Mouse (Mus musculus) gastrocnemius, postnatal 10 days (tissue): ENCODE results near the gene Wnk2. TPM values are rescaled to one million over a fixed set of nuclear protein-coding genes. Genes with fewer than 3 reads are reported as not detected.

Experiments used
- total RNA-seq, 2 experiments: library from RNA; stranded (reverse); gene quantifications; 2 replicates each; pipeline ENCODE4 v1.2.3; 2021

Wnk2 gene
- total RNA-seq, 2 experiments from 2014 or later, result 55.7 to 60.7 TPM

Other genes with a start within 250 kb of the Wnk2 start
- 100 to 1,000 TPM in 1 of 2 experiments, 10 to 100 TPM in 1; 96.4 to 101 TPM for gene Fam120a, start 180.0 kb downstream of the Wnk2 start, total RNA-seq
- 10 to 100 TPM; 15.0 to 16.2 TPM for gene Ninj1, start 39.5 kb upstream of the Wnk2 start, total RNA-seq
- 10 to 100 TPM; 49.9 to 62.0 TPM for gene Card19, start 68.0 kb upstream of the Wnk2 start, total RNA-seq
- 1 to 10 TPM in 1 of 2 experiments, under 1 TPM in 1; 0.47 to 1.0 TPM for gene Susd3, start 100.7 kb upstream of the Wnk2 start, total RNA-seq
- 1 to 10 TPM in 1 of 2 experiments, under 1 TPM in 1; 0.66 to 1.9 TPM for gene Fgd3, start 172.3 kb upstream of the Wnk2 start, total RNA-seq
- 10 to 100 TPM; 21.5 to 25.5 TPM for gene Bicd2, start 193.6 kb upstream of the Wnk2 start, total RNA-seq